Mouse (Mus musculus) Patski (cell line): ENCODE measurements around the gene Kat7. TPM values are rescaled to one million over a fixed set of nuclear protein-coding genes. Genes with fewer than 3 reads are reported as not detected.

Experiments
- ATAC-seq: fragments of 100-300 bp; one replicate; pipeline ENCODE4 v1.8.0; 2021
- CTCF ChIA-PET: fragments of 350-600 bp; sonication (Branson Sonifier 250); formaldehyde crosslinking; loops from one replicate; lab custom pipeline; 2022; ENCODE audit warnings: inconsistent platforms; lab: Charles Lee
- POLR2A ChIA-PET: fragments of 350-600 bp; sonication (Branson Sonifier 250); formaldehyde crosslinking; loops from one replicate; lab custom pipeline; 2022; ENCODE audit warnings: antibody characterized with exemption, inconsistent platforms; lab: Charles Lee
- DNase-seq: peaks from one replicate; pipeline ENCODE4 v3.0.0-alpha.2; 2011; ENCODE audit warnings: low read depth, low spot score
- H3K27me3 ChIP-seq: fragments of 371-371 bp; one replicate; pipeline ENCODE4 v1.5.1; 2021
- CTCF ChIP-seq: fragments of 100-300 bp; IDR thresholded peaks from one replicate; pipeline ENCODE4 v1.5.1; 2021
- in situ Hi-C: fragments of 300-500 bp; cut with MboI; formaldehyde crosslinking; loops from 3 replicates; pipeline ENCODE4 v1.11.1; 2018; ENCODE audit warnings: low pct_unique_long_range_greater_than_20kb, mixed read lengths
- polyA plus RNA-seq: library from polyadenylated mRNA; unstranded; gene quantifications from one replicate; pipeline ENCODE4 v1.2.3, GENCODE M21; 2021

The Kat7 gene
- polyA plus RNA-seq, 1 experiment from 2014 or later = 52.5 TPM

DNA sequence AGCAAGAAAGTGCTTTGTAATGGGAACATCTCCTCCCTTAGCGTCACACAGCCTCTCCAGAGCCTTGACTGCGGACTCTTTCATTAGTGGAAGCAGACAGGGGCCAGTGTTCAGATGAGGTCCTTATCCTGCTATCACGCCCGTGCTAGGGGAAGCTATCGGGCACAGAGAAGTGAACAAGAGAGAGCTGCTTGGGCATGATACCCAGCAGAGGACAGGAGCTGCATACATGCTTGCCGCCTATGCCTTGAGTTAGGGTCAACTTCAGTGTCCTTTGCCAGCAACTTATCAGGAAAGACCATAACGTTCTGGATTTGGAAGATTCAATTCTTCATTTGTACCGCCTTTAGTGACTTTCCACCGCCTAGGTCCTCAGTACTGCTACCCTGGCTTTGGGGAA lies 23.8 kb upstream of the Kat7 start:
- CTCF ChIA-PET = interaction anchor here (0.9 to 1.0 kb wide), 2 partner anchors 12 to 188 kb away, joined by 3 to 4 read pairs; no protein-coding TSS in a partner anchor
- POLR2A ChIA-PET = no interaction called here
- TF ChIP-seq CTCF = no peak
- DNase-seq = no peak
- peaks cover 4% of the 10 kb centered on the region for H3K27me3 ChIP-seq
- in situ Hi-C loops = no loop called here
- no peak for ATAC-seq

- in situ Hi-C loops = no loop called here
- no peak for TF ChIP-seq CTCF
- H3K27me3 ChIP-seq = peaks cover 4% of the 10 kb centered on the region
- CTCF ChIA-PET = interaction anchor here (0.9 kb wide), 1 partner anchor 188 kb away, joined by 3 read pairs; no protein-coding TSS in a partner anchor
- ATAC-seq = no peak
- POLR2A ChIA-PET = no interaction called here
- DNase-seq = no peak
These were observed 23.2 kb upstream of the Kat7 start for GRCm38 (mm10) chr11:95333209-95333608.

DNA sequence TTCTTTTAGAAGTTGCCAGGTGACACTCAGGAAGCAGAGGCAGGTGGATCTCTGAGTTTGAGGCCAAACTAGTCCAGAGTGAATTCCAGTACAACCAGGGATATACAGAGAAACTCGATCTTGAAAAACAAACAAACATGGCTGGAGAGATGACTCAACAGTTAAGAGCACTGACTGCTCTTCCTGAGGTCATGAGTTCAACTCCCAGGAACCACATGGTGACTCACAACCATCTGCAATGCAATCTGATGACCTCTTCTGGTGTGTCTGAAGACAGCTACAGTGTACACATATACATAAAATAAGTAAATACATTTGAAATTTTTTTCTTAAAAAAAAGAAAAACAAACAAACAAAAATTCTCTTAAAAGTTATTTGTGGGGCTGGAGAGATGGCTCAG lies 20.6 kb upstream of the Kat7 start:
- TF ChIP-seq CTCF = no peak
- in situ Hi-C loops = no loop called here
- POLR2A ChIA-PET = no interaction called here
- ATAC-seq (no peak), DNase-seq (no peak)
- H3K27me3 ChIP-seq = no peaks in the 10 kb centered on the region
- CTCF ChIA-PET = no interaction called here

DNA sequence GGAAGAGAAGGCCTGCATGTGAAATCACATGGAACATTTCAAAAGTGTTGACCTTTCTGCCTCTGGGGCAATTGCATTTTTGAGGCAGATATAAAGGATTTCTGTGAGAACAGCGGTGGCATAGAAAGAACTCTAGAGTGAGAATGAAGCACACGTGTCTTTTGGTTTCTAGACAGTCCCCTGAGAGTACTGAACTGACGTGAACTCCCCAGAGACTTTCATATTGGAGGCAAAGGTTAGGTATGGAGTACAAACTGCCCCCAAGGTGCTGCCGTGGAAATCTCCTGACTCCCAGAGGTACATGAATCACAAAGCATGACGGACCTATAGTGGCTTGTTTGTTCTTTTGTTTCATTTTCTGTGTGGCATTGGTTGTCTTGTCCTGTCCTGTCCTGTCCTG lies 18.6 kb upstream of the Kat7 start:
- ATAC-seq = no peak
- TF ChIP-seq CTCF = no peak
- H3K27me3 ChIP-seq = no peaks in the 10 kb centered on the region
- in situ Hi-C loops = no loop called here
- POLR2A ChIA-PET = interaction anchor here (0.6 kb wide), 1 partner anchor 181 kb away, joined by 5 read pairs; no protein-coding TSS in a partner anchor
- CTCF ChIA-PET = no interaction called here
- no peak for DNase-seq

DNA sequence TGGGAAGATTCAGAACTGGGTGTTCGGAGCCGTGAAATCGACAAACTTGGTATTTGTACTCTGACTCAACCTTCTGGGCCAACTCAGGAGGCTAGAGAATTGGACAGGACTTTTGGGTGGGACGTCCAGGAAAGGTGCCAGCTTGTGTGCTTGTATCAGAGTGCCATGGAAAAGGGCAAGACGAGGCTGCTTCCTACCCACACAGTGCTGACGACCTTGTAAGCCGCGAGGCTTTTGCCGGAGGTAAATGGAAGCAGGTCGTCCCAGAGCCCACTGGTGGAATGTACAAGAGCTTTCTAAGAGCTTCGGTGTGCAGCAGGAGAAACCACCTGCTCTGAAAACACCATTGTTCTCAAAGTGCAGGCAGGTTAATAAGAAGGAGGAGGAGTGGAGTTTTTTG lies 16.2 kb upstream of the Kat7 start:
- POLR2A ChIA-PET = interaction anchor here (0.7 kb wide), 1 partner anchor 66 kb away, joined by 3 read pairs; no protein-coding TSS in a partner anchor
- in situ Hi-C loops = no loop called here
- DNase-seq = no peak
- ATAC-seq = no peak
- H3K27me3 ChIP-seq = no peaks in the 10 kb centered on the region
- CTCF ChIA-PET = interaction anchor here (0.7 kb wide), 1 partner anchor 26 kb away, joined by 3 read pairs; no protein-coding TSS in a partner anchor
- TF ChIP-seq CTCF = no peak

DNA sequence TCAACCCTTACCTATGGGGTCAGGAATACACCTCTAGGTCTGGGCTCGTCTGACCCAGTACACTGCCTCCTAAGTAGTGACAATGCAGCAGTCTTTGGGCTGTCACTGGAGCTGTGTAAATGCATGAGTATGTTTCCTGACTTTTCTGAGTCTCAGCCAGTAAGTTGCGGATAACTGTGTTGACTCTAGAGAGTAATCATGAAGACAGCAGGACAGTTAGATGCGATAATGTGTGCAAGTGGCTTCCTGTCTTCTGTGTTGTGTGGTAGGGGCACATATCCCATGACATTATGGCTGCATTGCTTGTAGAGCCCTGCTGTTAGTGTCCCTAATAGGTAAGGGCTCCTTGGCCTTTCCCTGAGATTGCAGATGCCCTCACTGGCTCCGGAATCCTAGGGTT lies 15.8 kb upstream of the Kat7 start:
- TF ChIP-seq CTCF = no peak
- H3K27me3 ChIP-seq = no peaks in the 10 kb centered on the region
- DNase-seq = no peak
- POLR2A ChIA-PET = interaction anchor here (0.7 kb wide), 1 partner anchor 66 kb away, joined by 3 read pairs; no protein-coding TSS in a partner anchor
- in situ Hi-C loops = no loop called here
- CTCF ChIA-PET = no interaction called here
- no peak for ATAC-seq

DNA sequence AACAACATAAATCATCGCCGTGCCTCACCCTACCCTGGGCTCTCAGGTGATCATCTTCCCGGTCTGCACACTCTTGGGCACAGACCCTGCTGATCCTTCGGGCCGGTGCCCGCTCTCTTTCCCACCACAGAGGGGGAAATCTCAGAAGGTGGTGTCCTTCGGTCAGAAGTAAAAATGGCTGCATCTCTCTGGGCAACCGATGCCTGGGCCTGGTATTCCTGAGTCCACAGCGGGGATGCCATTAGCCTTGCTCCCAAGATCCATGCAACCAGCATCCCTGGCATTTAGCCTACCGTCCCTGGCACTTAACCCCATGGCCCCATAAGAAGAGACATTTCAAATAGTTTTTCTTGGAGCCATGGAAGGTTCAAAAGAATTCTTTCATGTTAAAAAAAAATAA lies 14.1 kb upstream of the Kat7 start:
- ATAC-seq (no peak), DNase-seq (no peak)
- no peaks in the 10 kb centered on the region for H3K27me3 ChIP-seq
- in situ Hi-C loops = no loop called here
- POLR2A ChIA-PET = no interaction called here
- TF ChIP-seq CTCF = no peak
- CTCF ChIA-PET = interaction anchor here (1.7 kb wide), 1 partner anchor 10 kb away, joined by 6 read pairs; no protein-coding TSS in a partner anchor

GRCm38 (mm10) chr11:95320010-95320409 lies 10.0 kb upstream of the Kat7 start:
- no peak for TF ChIP-seq CTCF
- no peak for DNase-seq
- ChIA-PET POLR2A (interaction anchor here (0.6 kb wide), 2 partner anchors 104 to 300 kb away, joined by 3 to 4 read pairs; no protein-coding TSS in a partner anchor), CTCF (interaction anchor here (1.2 kb wide), 1 partner anchor 9 kb away, joined by 3 read pairs; no protein-coding TSS in a partner anchor)
- H3K27me3 ChIP-seq = no peaks in the 10 kb centered on the region
- in situ Hi-C loops = no loop called here
- no peak for ATAC-seq

- in situ Hi-C loops = no loop called here
- CTCF ChIA-PET = interaction anchor here (1.0 to 1.2 kb wide), 2 partner anchors 8 to 66 kb away, joined by 3 read pairs; partner anchors contain the start of gene Slc35b1
- no peak for TF ChIP-seq CTCF
- no peak for DNase-seq
- H3K27me3 ChIP-seq = no peaks in the 10 kb centered on the region
- POLR2A ChIA-PET = interaction anchor here (0.6 kb wide), 2 partner anchors 105 to 301 kb away, joined by 3 to 4 read pairs; no protein-coding TSS in a partner anchor
- ATAC-seq = no peak
These were observed 9.5 kb upstream of the Kat7 start for GRCm38 (mm10) chr11:95319506-95319905.

GRCm38 (mm10) chr11:95318116-95318515 lies 8.1 kb upstream of the Kat7 start:
- H3K27me3 ChIP-seq = no peaks in the 10 kb centered on the region
- no peak for TF ChIP-seq CTCF
- DNase-seq = no peak
- no peak for ATAC-seq
- in situ Hi-C loops = no loop called here
- ChIA-PET POLR2A (no interaction called here), CTCF (interaction anchor here (1.1 kb wide), 1 partner anchor 17 kb away, joined by 3 read pairs; no protein-coding TSS in a partner anchor)

DNA sequence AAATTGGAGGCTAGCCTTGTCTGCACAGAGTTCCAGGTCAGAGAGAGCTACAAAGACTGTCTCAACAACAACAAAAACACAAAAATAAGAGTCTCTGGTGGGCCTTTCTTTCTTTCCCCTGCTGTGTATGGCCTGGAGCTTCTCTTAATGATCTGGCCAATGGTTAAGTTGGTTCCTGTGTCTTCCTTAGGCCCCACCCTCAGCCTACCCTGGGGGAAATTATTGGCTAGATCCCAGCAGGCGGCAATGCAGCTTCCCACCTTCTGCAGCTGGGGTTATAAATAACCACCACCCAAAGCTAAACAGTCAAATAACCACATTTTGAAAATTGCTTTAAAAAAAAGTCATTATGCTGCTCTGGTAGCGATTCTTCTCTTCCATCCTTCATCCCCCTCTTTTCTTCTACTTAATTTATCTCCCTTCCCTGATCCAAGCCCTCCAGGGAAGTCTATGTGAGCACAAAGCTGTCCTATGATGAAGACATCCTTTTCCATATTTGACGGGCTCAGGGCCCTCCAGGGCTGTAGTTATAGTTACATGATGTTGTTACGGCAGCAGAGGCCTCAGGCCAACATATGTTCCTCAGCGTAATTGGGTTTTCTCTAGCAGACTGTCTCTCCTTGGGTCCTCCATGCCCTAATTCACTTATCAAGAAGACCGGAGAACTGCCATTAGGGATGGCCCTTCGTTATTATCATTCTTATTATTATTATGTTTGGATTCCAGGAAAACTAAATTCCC lies 5.3 kb upstream of the Kat7 start:
- in situ Hi-C loops = no loop called here
- CTCF ChIA-PET = interaction anchor here (1.2 to 2.4 kb wide), 2 partner anchors 9 to 64 kb away, joined by 3 to 6 read pairs; no protein-coding TSS in a partner anchor
- POLR2A ChIA-PET = interaction anchor here (0.6 to 1.6 kb wide), 2 partner anchors 59 to 206 kb away, joined by 3 read pairs; no protein-coding TSS in a partner anchor
- ATAC-seq (no peak), DNase-seq (no peak)
- TF ChIP-seq CTCF = no peak
- H3K27me3 ChIP-seq = no peaks in the 10 kb centered on the region
